In genomic region chr17:79022746-79023145, GRCm38 (mm10) we compare ENCODE assay signal across 20 mouse cellular contexts. TPM values are rescaled to one million over a fixed set of nuclear protein-coding genes. Genes with fewer than 3 reads are reported as not detected.
DNase-seq lines count a peak whose midpoint lies in the region; ATAC-seq and TF ChIP-seq lines count a peak whose summit lies in the region.
"Had no signal": no experiment of that assay in that cellular context is flagged by ENCODE, and none has a peak within 500 bp of the region (broad histone marks: within the 10 kb centered on the region; RNA-seq: fewer than 3 reads in every experiment).

No protein-coding gene starts in this region.

- DNase-seq in kidney, postnatal 0 days (ENCODE audit: low spot score), result peak; percentile 27
- peak; percentile 46 for DNase-seq in embryo, embryonic 11 days
- no peak for DNase-seq in testis, postnatal 10 days (ENCODE audit: low spot score)
- DNase-seq in heart, embryonic 10.5 days (ENCODE audit: low spot score), result no peak
- DNase-seq: adrenal gland, postnatal 10 days; cerebellum, adult 11 months; cerebellum, adult 8-10 months; cerebellum, postnatal 25 days; forebrain, postnatal 0 days; gastrocnemius, adult 2 months; gastrocnemius, postnatal 25 days; heart, postnatal 36 days had no signal

- H3K9me3 ChIP-seq in kidney, postnatal 0 days (replicated peaks; ENCODE audit: low read length), result no peaks in the 10 kb centered on the region
- H3K9me3 ChIP-seq in kidney, embryonic 14.5 days (ENCODE audit: control insufficient read depth, low read length), result no peaks in the 10 kb centered on the region
- no peaks in the 10 kb centered on the region for H3K9me3 ChIP-seq in hindbrain, embryonic 12.5 days (replicated peaks)
- H3K9me3 ChIP-seq in heart, embryonic 10.5 days, result no peaks in the 10 kb centered on the region
- H3K9me3 ChIP-seq: forebrain, embryonic 13.5 days; heart, embryonic 13.5 days; hindbrain, embryonic 13.5 days; intestine, embryonic 15.5 days had no signal

- 17% methylated on average over 3 of the region's 3 CpGs for WGBS in kidney, postnatal 0 days
- WGBS in kidney, embryonic 14.5 days, result 17% methylated on average over 3 of the region's 3 CpGs
- 41% methylated on average over 3 of the region's 3 CpGs for WGBS in hindbrain, embryonic 12.5 days
- 38% methylated on average over 3 of the region's 3 CpGs for WGBS in heart, embryonic 10.5 days

- peaks cover 12% of the 10 kb centered on the region; the same call in 1 of the 2 replicates for H3K4me1 ChIP-seq in kidney, postnatal 0 days (replicated peaks; ENCODE audit: insufficient read depth, low read length)
- peaks cover 18% of the 10 kb centered on the region for H3K4me1 ChIP-seq in kidney, embryonic 14.5 days (ENCODE audit: control insufficient read depth, insufficient read depth, low read length)
- peaks cover 19% of the 10 kb centered on the region for H3K4me1 ChIP-seq in hindbrain, embryonic 12.5 days
- peaks cover 19% of the 10 kb centered on the region for H3K4me1 ChIP-seq in heart, embryonic 10.5 days

- no peaks in the 10 kb centered on the region for H3K36me3 ChIP-seq in kidney, postnatal 0 days (ENCODE audit: insufficient read depth, low read length)
- no peaks in the 10 kb centered on the region for H3K36me3 ChIP-seq in kidney, embryonic 14.5 days (ENCODE audit: control insufficient read depth, insufficient read depth, low read length)
- H3K36me3 ChIP-seq in hindbrain, embryonic 12.5 days, result no peaks in the 10 kb centered on the region
- no peaks in the 10 kb centered on the region for H3K36me3 ChIP-seq in heart, embryonic 10.5 days
- H3K36me3 ChIP-seq: heart, embryonic 13.5 days; hindbrain, embryonic 13.5 days; intestine, embryonic 15.5 days had no signal

- no peak overlapping the region for H3K27ac ChIP-seq in kidney, postnatal 0 days
- no peak overlapping the region for H3K27ac ChIP-seq in kidney, embryonic 14.5 days (ENCODE audit: low read depth, low read length)
- H3K27ac ChIP-seq in hindbrain, embryonic 12.5 days, result no peak overlapping the region
- H3K27ac ChIP-seq in heart, embryonic 10.5 days, result no peak overlapping the region
- H3K27ac ChIP-seq: forebrain, embryonic 13.5 days; gastrocnemius, adult 2 months; heart, embryonic 13.5 days; hindbrain, embryonic 13.5 days; hindbrain, postnatal 0 days; intestine, embryonic 15.5 days had no signal

- no peaks in the 10 kb centered on the region for H3K27me3 ChIP-seq in kidney, postnatal 0 days (ENCODE audit: insufficient read depth, low read length)
- H3K27me3 ChIP-seq in kidney, embryonic 14.5 days (ENCODE audit: control insufficient read depth, insufficient read depth, low read length), result no peaks in the 10 kb centered on the region; the same call in 1 of the 2 replicates
- peaks cover 6% of the 10 kb centered on the region for H3K27me3 ChIP-seq in hindbrain, embryonic 12.5 days
- H3K27me3 ChIP-seq in heart, embryonic 10.5 days (ENCODE audit: insufficient read depth, poor library complexity, severe bottlenecking), result no peaks in the 10 kb centered on the region
- H3K27me3 ChIP-seq: heart, embryonic 13.5 days; intestine, embryonic 15.5 days had no signal

- TF ChIP-seq CTCF in kidney, postnatal 0 days (IDR thresholded peaks at IDR 0.05; ENCODE audit: low read depth), result no peak

- no peak overlapping the region for H3K4me2 ChIP-seq in kidney, postnatal 0 days (ENCODE audit: low read length)
- no peak overlapping the region for H3K4me2 ChIP-seq in kidney, embryonic 14.5 days (replicated peaks; ENCODE audit: low read depth, low read length)
- H3K4me2 ChIP-seq in hindbrain, embryonic 12.5 days (replicated peaks), result no peak overlapping the region
- H3K4me2 ChIP-seq: forebrain, embryonic 13.5 days; heart, embryonic 13.5 days; hindbrain, embryonic 13.5 days; intestine, embryonic 15.5 days had no signal

- H3K4me3 ChIP-seq in kidney, postnatal 0 days (replicated peaks; ENCODE audit: low read depth, low read length), result no peak overlapping the region
- no peak overlapping the region for H3K4me3 ChIP-seq in kidney, embryonic 14.5 days (ENCODE audit: low read length)
- no peak overlapping the region for H3K4me3 ChIP-seq in hindbrain, embryonic 12.5 days
- no peak overlapping the region for H3K4me3 ChIP-seq in heart, embryonic 10.5 days
- H3K4me3 ChIP-seq: forebrain, embryonic 13.5 days; gastrocnemius, adult 2 months; heart, embryonic 13.5 days; hindbrain, embryonic 13.5 days; intestine, embryonic 15.5 days had no signal

- H3K9ac ChIP-seq in kidney, postnatal 0 days (ENCODE audit: low read depth, low read length), result no peak overlapping the region
- no peak overlapping the region for H3K9ac ChIP-seq in kidney, embryonic 14.5 days (ENCODE audit: low read depth, low read length)
- no peak overlapping the region for H3K9ac ChIP-seq in hindbrain, embryonic 12.5 days
- H3K9ac ChIP-seq: forebrain, embryonic 13.5 days; forebrain, postnatal 0 days; heart, embryonic 13.5 days; hindbrain, embryonic 13.5 days; intestine, embryonic 15.5 days had no signal

- no peak for ATAC-seq in kidney, postnatal 0 days (replicated peaks; ENCODE audit: low FRiP score, low read depth)
- ATAC-seq in kidney, embryonic 14.5 days (ENCODE audit: low FRiP score, low TSS enrichment), result no peak
- ATAC-seq in megakaryocyte, adult 5-6 weeks (ENCODE audit: poor library complexity, severe bottlenecking), result 0 out of 2 replicates have a peak, but pooled peaks have one; percentile 13
- ATAC-seq in hindbrain, embryonic 12.5 days (ENCODE audit: low FRiP score), result no peak
- ATAC-seq: forebrain, embryonic 13.5 days; forebrain, postnatal 0 days; hindbrain, postnatal 0 days; intestine, embryonic 15.5 days had no signal

RNA-seq across cellular contexts. Expression of gene Prkd3, which starts 2.1 kb away (rescaled TPM):
- 27.5 and 28.9 TPM in 2 replicates for polyA plus RNA-seq in kidney, postnatal 0 days (2015; fragmentation: Nextera tagmentation; extraction: Ambion mirVana)
- 26.5 and 45.0 TPM in 2 replicates for polyA plus RNA-seq in kidney, embryonic 14.5 days (2014; fragmentation: Nextera tagmentation; extraction: Ambion mirVana)
- 75.6 and 77.9 TPM in 2 replicates for total RNA-seq in megakaryocyte, adult 5-6 weeks (2015)
- 79.1 and 83.0 TPM in 2 replicates for total RNA-seq in megakaryocyte, adult 5-6 weeks (2017)
- 46.1 and 46.5 TPM in 2 replicates for polyA plus RNA-seq in hindbrain, embryonic 12.5 days (2016; fragmentation: Nextera tagmentation; extraction: Ambion mirVana)
- polyA plus RNA-seq in heart, embryonic 10.5 days (2016; fragmentation: Nextera tagmentation; extraction: Ambion mirVana), result 32.3 and 32.8 TPM in 2 replicates

RNA-seq across cellular contexts. Expression of gene Qpct, which starts 29.0 kb away (rescaled TPM):
- polyA plus RNA-seq in kidney, postnatal 0 days (2015; fragmentation: Nextera tagmentation; extraction: Ambion mirVana), result 6.0 and 6.7 TPM in 2 replicates
- polyA plus RNA-seq in kidney, embryonic 14.5 days (2014; fragmentation: Nextera tagmentation; extraction: Ambion mirVana), result 2.1 and 3.1 TPM in 2 replicates
- total RNA-seq in megakaryocyte, adult 5-6 weeks (2015), result 21.0 and 23.9 TPM in 2 replicates
- 20.0 and 21.0 TPM in 2 replicates for total RNA-seq in megakaryocyte, adult 5-6 weeks (2017)
- polyA plus RNA-seq in hindbrain, embryonic 12.5 days (2016; fragmentation: Nextera tagmentation; extraction: Ambion mirVana), result 10.0 and 10.6 TPM in 2 replicates
- polyA plus RNA-seq in heart, embryonic 10.5 days (2016; fragmentation: Nextera tagmentation; extraction: Ambion mirVana), result 13.3 and 25.5 TPM in 2 replicates

Comparison
In these comparisons a context has a peak if more than half of its experiments do, and no peak if none do; other contexts are left out.
1. DNase-seq: peak in kidney, postnatal 0 days (single experiment) and embryo, embryonic 11 days (single experiment); none in testis, postnatal 10 days (single experiment) and heart, embryonic 10.5 days (single experiment).